In genomic region chr9:118995539-118995938, GRCm38 (mm10) we compare ENCODE assay signal across 12 mouse cellular contexts. TPM values are rescaled to one million over a fixed set of nuclear protein-coding genes. Genes with fewer than 3 reads are reported as not detected.
DNase-seq lines count a peak whose midpoint lies in the region; ATAC-seq lines count a peak whose summit lies in the region.
"Had no signal": no experiment of that assay in that cellular context is flagged by ENCODE, and none has a peak within 500 bp of the region (broad histone marks: within the 10 kb centered on the region; RNA-seq: fewer than 3 reads in every experiment).

No protein-coding gene starts in this region.

- no peaks in the 10 kb centered on the region for H3K9me3 ChIP-seq in heart, embryonic 11.5 days (replicated peaks; ENCODE audit: control insufficient read depth, low read length)
- no peaks in the 10 kb centered on the region for H3K9me3 ChIP-seq in midbrain, embryonic 10.5 days (replicated peaks)
- H3K9me3 ChIP-seq in midbrain, embryonic 13.5 days = no peaks in the 10 kb centered on the region
- H3K9me3 ChIP-seq in stomach, embryonic 16.5 days (replicated peaks; ENCODE audit: control insufficient read depth, low read length) = no peaks in the 10 kb centered on the region
- H3K9me3 ChIP-seq: forebrain, embryonic 15.5 days; neural tube, embryonic 13.5 days had no signal

- no peak for DNase-seq in heart, adult 8-10 months (ENCODE audit: low spot score)
- no peak for DNase-seq in midbrain, embryonic 10.5 days (ENCODE audit: low spot score)
- DNase-seq in kidney, postnatal 36 days = peak; percentile 54 to 69
- no peak for DNase-seq in layer of hippocampus, adult 9-11 months
- DNase-seq: adrenal gland, postnatal 10 days; cerebellum, postnatal 25 days had no signal

- H3K36me3 ChIP-seq in heart, embryonic 11.5 days (ENCODE audit: control insufficient read depth, insufficient read depth, low read length) = no peaks in the 10 kb centered on the region
- no peaks in the 10 kb centered on the region for H3K36me3 ChIP-seq in midbrain, embryonic 10.5 days
- H3K36me3 ChIP-seq in midbrain, embryonic 13.5 days = no peaks in the 10 kb centered on the region
- H3K36me3 ChIP-seq in stomach, embryonic 16.5 days (ENCODE audit: control insufficient read depth, insufficient read depth, low read length) = 0 out of 2 replicates have a peak, but pooled peaks cover 3% of the 10 kb centered on the region
- H3K36me3 ChIP-seq: forebrain, embryonic 15.5 days; neural tube, embryonic 13.5 days had no signal

- no peaks in the 10 kb centered on the region for H3K27me3 ChIP-seq in heart, embryonic 11.5 days (ENCODE audit: control insufficient read depth, insufficient read depth, low read length)
- H3K27me3 ChIP-seq in midbrain, embryonic 10.5 days (ENCODE audit: low read depth, poor library complexity, severe bottlenecking) = no peaks in the 10 kb centered on the region
- H3K27me3 ChIP-seq in midbrain, embryonic 13.5 days = no peaks in the 10 kb centered on the region
- H3K27me3 ChIP-seq in stomach, embryonic 16.5 days (ENCODE audit: control insufficient read depth, insufficient read depth, low read length) = no peaks in the 10 kb centered on the region
- H3K27me3 ChIP-seq: forebrain, embryonic 15.5 days; neural tube, embryonic 13.5 days had no signal

- H3K4me1 ChIP-seq in heart, embryonic 11.5 days (ENCODE audit: control insufficient read depth, insufficient read depth, low read length) = peaks cover 28% of the 10 kb centered on the region
- peaks cover 14% of the 10 kb centered on the region for H3K4me1 ChIP-seq in midbrain, embryonic 10.5 days
- H3K4me1 ChIP-seq in midbrain, embryonic 13.5 days (replicated peaks) = peaks cover 4% of the 10 kb centered on the region; the same call in 1 of the 2 replicates
- H3K4me1 ChIP-seq in stomach, embryonic 16.5 days (ENCODE audit: control insufficient read depth, insufficient read depth, low read length) = peaks cover 17% of the 10 kb centered on the region; the same call in 1 of the 2 replicates

- 78% methylated on average over 6 of the region's 6 CpGs for WGBS in heart, embryonic 11.5 days (ENCODE audit: insufficient replicate concordance)
- WGBS in midbrain, embryonic 10.5 days = 82% methylated on average over 6 of the region's 6 CpGs
- 85% methylated on average over 6 of the region's 6 CpGs for WGBS in midbrain, embryonic 13.5 days
- 70% methylated on average over 6 of the region's 6 CpGs for WGBS in stomach, embryonic 16.5 days

- no peak overlapping the region for H3K4me3 ChIP-seq in heart, embryonic 11.5 days (ENCODE audit: low read depth, low read length)
- H3K4me3 ChIP-seq in midbrain, embryonic 10.5 days = no peak overlapping the region
- H3K4me3 ChIP-seq in midbrain, embryonic 13.5 days (replicated peaks) = no peak overlapping the region
- no peak overlapping the region for H3K4me3 ChIP-seq in stomach, embryonic 16.5 days (replicated peaks; ENCODE audit: low read length)
- H3K4me3 ChIP-seq: forebrain, embryonic 15.5 days; neural tube, embryonic 13.5 days had no signal

- 0 out of 2 replicates have a peak overlapping the region, but pooled peaks have one; percentile 54 for H3K27ac ChIP-seq in heart, embryonic 11.5 days (ENCODE audit: low read depth, low read length)
- H3K27ac ChIP-seq in midbrain, embryonic 10.5 days (replicated peaks) = peak overlapping the region; percentile 0
- no peak overlapping the region for H3K27ac ChIP-seq in midbrain, embryonic 13.5 days
- H3K27ac ChIP-seq in stomach, embryonic 16.5 days (ENCODE audit: low read length) = peak overlapping the region; percentile 76
- H3K27ac ChIP-seq: forebrain, embryonic 15.5 days; neural tube, embryonic 13.5 days had no signal

- no peak for ATAC-seq in heart, embryonic 11.5 days (replicated peaks; ENCODE audit: insufficient number of reproducible peaks, low FRiP score, low TSS enrichment)
- no peak for ATAC-seq in midbrain, embryonic 13.5 days
- ATAC-seq in stomach, embryonic 16.5 days (ENCODE audit: insufficient read depth, low FRiP score) = peak; percentile 84; the same call in 1 of the 2 replicates
- no peak for ATAC-seq in granulocyte monocyte progenitor cell, adult 5-6 weeks (replicated peaks; ENCODE audit: poor library complexity, severe bottlenecking)
- ATAC-seq: forebrain, embryonic 15.5 days had no signal

- peak overlapping the region; percentile 43 for H3K9ac ChIP-seq in heart, embryonic 11.5 days (ENCODE audit: low read depth, low read length)
- H3K9ac ChIP-seq in midbrain, embryonic 13.5 days (replicated peaks) = no peak overlapping the region
- no peak overlapping the region for H3K9ac ChIP-seq in stomach, embryonic 16.5 days (ENCODE audit: low read length)
- H3K9ac ChIP-seq: forebrain, embryonic 15.5 days; neural tube, embryonic 13.5 days had no signal

- no peak overlapping the region for H3K4me2 ChIP-seq in heart, embryonic 11.5 days
- no peak overlapping the region for H3K4me2 ChIP-seq in midbrain, embryonic 13.5 days (replicated peaks)
- H3K4me2 ChIP-seq in stomach, embryonic 16.5 days (ENCODE audit: low read depth, low read length) = no peak overlapping the region
- H3K4me2 ChIP-seq: forebrain, embryonic 15.5 days; neural tube, embryonic 13.5 days had no signal

RNA-seq across cellular contexts. Expression of gene Vill, which starts 57.0 kb away (rescaled TPM):
- polyA plus RNA-seq in heart, embryonic 11.5 days (2014; fragmentation: Nextera tagmentation; extraction: Ambion mirVana) = 12.3 and 13.5 TPM in 2 replicates
- under 1 TPM in 3 of 4 experiments, not detected in 1; 0.26 to 0.73 (median 0.50) TPM for total RNA-seq in heart, adult 8-10 months (2022)
- polyA plus RNA-seq in midbrain, embryonic 10.5 days (2016; fragmentation: Nextera tagmentation; extraction: Ambion mirVana) = 10.5 and 11.3 TPM in 2 replicates
- 4.2 and 4.4 TPM in 2 replicates for polyA plus RNA-seq in midbrain, embryonic 13.5 days (2015; fragmentation: Nextera tagmentation; extraction: Ambion mirVana)
- polyA plus RNA-seq in stomach, embryonic 16.5 days (2015; fragmentation: Nextera tagmentation; extraction: Ambion mirVana) = 43.0 and 52.7 TPM in 2 replicates
- total RNA-seq in granulocyte monocyte progenitor cell, adult 5-6 weeks (2014; fragmentation: Nextera tagmentation) = 33.5 and 42.4 TPM in 2 replicates
- 23.7 and 34.9 TPM in 2 replicates for total RNA-seq in granulocyte monocyte progenitor cell, adult 5-6 weeks (2017)

Comparison
In these comparisons a context has a peak if more than half of its experiments do, and no peak if none do; other contexts are left out.
1. DNase-seq: peak in kidney, postnatal 36 days (2 of 2); none in heart, adult 8-10 months (single experiment), midbrain, embryonic 10.5 days (single experiment) and layer of hippocampus, adult 9-11 months (single experiment).